10 mouse cellular contexts compared by ENCODE assay signal in genomic region chr9:46913238-46913637, GRCm38 (mm10).
DNase-seq lines count a peak whose midpoint lies in the region; ATAC-seq lines count a peak whose summit lies in the region.
"Had no signal": no experiment of that assay in that cellular context is flagged by ENCODE, and none has a peak within 500 bp of the region (broad histone marks: within the 10 kb centered on the region; RNA-seq: fewer than 3 reads in every experiment).

No protein-coding gene starts in this region.

- no peaks in the 10 kb centered on the region for H3K4me1 ChIP-seq in midbrain, embryonic 11.5 days (ENCODE audit: control insufficient read depth, insufficient read depth, low read length)
- 0 out of 2 replicates have a peak, but pooled peaks cover 10% of the 10 kb centered on the region for H3K4me1 ChIP-seq in midbrain, embryonic 13.5 days (replicated peaks)

- no peak for ATAC-seq in midbrain, embryonic 11.5 days (ENCODE audit: low FRiP score)
- ATAC-seq in midbrain, embryonic 13.5 days: no peak

- H3K27me3 ChIP-seq in midbrain, embryonic 11.5 days (ENCODE audit: control insufficient read depth, insufficient read depth, low read length): no peaks in the 10 kb centered on the region
- H3K27me3 ChIP-seq in midbrain, embryonic 13.5 days: no peaks in the 10 kb centered on the region
- H3K27me3 ChIP-seq: embryonic facial prominence, embryonic 15.5 days had no signal

- no peaks in the 10 kb centered on the region for H3K9me3 ChIP-seq in midbrain, embryonic 11.5 days (ENCODE audit: control insufficient read depth, low read length)
- no peaks in the 10 kb centered on the region for H3K9me3 ChIP-seq in midbrain, embryonic 13.5 days
- H3K9me3 ChIP-seq: embryonic facial prominence, embryonic 15.5 days had no signal

- H3K36me3 ChIP-seq in midbrain, embryonic 11.5 days (ENCODE audit: control insufficient read depth, insufficient read depth, low read length): no peaks in the 10 kb centered on the region
- no peaks in the 10 kb centered on the region for H3K36me3 ChIP-seq in midbrain, embryonic 13.5 days
- H3K36me3 ChIP-seq: embryonic facial prominence, embryonic 15.5 days had no signal

- 45% methylated on average over 3 of the region's 3 CpGs for WGBS in midbrain, embryonic 11.5 days
- 36% methylated on average over 3 of the region's 3 CpGs for WGBS in midbrain, embryonic 13.5 days

- no peak overlapping the region for H3K4me2 ChIP-seq in midbrain, embryonic 11.5 days
- H3K4me2 ChIP-seq in midbrain, embryonic 13.5 days (replicated peaks): no peak overlapping the region
- H3K4me2 ChIP-seq: embryonic facial prominence, embryonic 15.5 days had no signal

- DNase-seq in adrenal gland, adult (ENCODE audit: inconsistent age in 2 of 2, low spot score in 1 of 2): peak; percentile 19 to 22
- DNase-seq in adrenal gland, adult 18-20 months (ENCODE audit: low spot score in 2 of 2): no peak
- DNase-seq in midbrain, embryonic 11.5 days (ENCODE audit: low spot score, missing footprints): peak; percentile 87
- DNase-seq in left cerebral cortex, adult 11 months (ENCODE audit: low spot score): peak; percentile 54
- peak; percentile 55 for DNase-seq in right cerebral cortex, postnatal 36 days (ENCODE audit: low spot score in 2 of 2)
- no peak for DNase-seq in thymus, postnatal 14 days
- no peak for DNase-seq in urinary bladder, postnatal 4 days (ENCODE audit: low spot score in 2 of 2)
- DNase-seq: heart, postnatal 14 days had no signal

- H3K27ac ChIP-seq in midbrain, embryonic 11.5 days (ENCODE audit: low read depth, low read length): no peak overlapping the region
- H3K27ac ChIP-seq in midbrain, embryonic 13.5 days: no peak overlapping the region
- H3K27ac ChIP-seq: embryonic facial prominence, embryonic 15.5 days had no signal

- no peak overlapping the region for H3K9ac ChIP-seq in midbrain, embryonic 11.5 days (ENCODE audit: low read length)
- H3K9ac ChIP-seq in midbrain, embryonic 13.5 days (replicated peaks): no peak overlapping the region
- H3K9ac ChIP-seq: embryonic facial prominence, embryonic 15.5 days had no signal

- no peak overlapping the region for H3K4me3 ChIP-seq in midbrain, embryonic 11.5 days (ENCODE audit: low read depth, low read length)
- no peak overlapping the region for H3K4me3 ChIP-seq in midbrain, embryonic 13.5 days (replicated peaks)
- H3K4me3 ChIP-seq: embryonic facial prominence, embryonic 15.5 days had no signal

Comparison
In these comparisons a context has a peak if more than half of its experiments do, and no peak if none do; other contexts are left out.
1. DNase-seq: peak in adrenal gland, adult (2 of 2), midbrain, embryonic 11.5 days (single experiment), left cerebral cortex, adult 11 months (single experiment) and right cerebral cortex, postnatal 36 days (2 of 2); none in adrenal gland, adult 18-20 months (0 of 2), thymus, postnatal 14 days (single experiment) and urinary bladder, postnatal 4 days (0 of 2).